Mouse (Mus musculus): ENCODE results near the gene Pabpc4. TPM values are rescaled to one million over a fixed set of nuclear protein-coding genes. Genes with fewer than 3 reads are reported as not detected.

The Pabpc4 gene
- total and polyA plus RNA-seq, 3 experiments, result 206 to 444 (median 318) TPM

- peaks cover 18% of the 10 kb centered on the region for H3K9me3 ChIP-seq (replicated peaks; ENCODE audit: low read length)
- peaks cover 8 to 53% of the 10 kb centered on the region in 2 experiments for H3K4me1 ChIP-seq (ENCODE audit: control insufficient read depth in 1 of 2, insufficient read depth in 2 of 2)
- H3K79me2 ChIP-seq (replicated peaks; ENCODE audit: control insufficient read depth, extremely low read depth, insufficient read depth, poor library complexity, severe bottlenecking), result no peaks in the 10 kb centered on the region
- no peaks in the 10 kb centered on the region for H3K27me3 ChIP-seq (replicated peaks)
- no peak for TF ChIP-seq MEF2A (IDR thresholded peaks at IDR 0.05; ENCODE audit: borderline replicate concordance, low read depth, low read length)
- in situ Hi-C loops (cut with MboI; ENCODE audit: low pct_ligation_motif_present, low pct_unique_long_range_greater_than_20kb, low sequenced_read_pairs) (no loop called here), dilution Hi-C loops (cut with MboI; ENCODE audit: extremely low pct_ligation_motif_present, extremely low pct_unique_long_range_greater_than_20kb, low sequenced_read_pairs) (no loop called here)
- H3K27ac ChIP-seq (ENCODE audit: insufficient read depth, low read depth), result no peak overlapping the region
- no peak overlapping the region for H3K4me2 ChIP-seq (ENCODE audit: insufficient read depth, low read depth, poor library complexity, severe bottlenecking)
- H3K36me3 ChIP-seq (replicated peaks in 1 of 2; ENCODE audit: control insufficient read depth in 1 of 2, insufficient read depth in 1 of 2, low read length in 1 of 2), result peaks cover 4 to 42% of the 10 kb centered on the region in 2 experiments
- H3K4me3 ChIP-seq (replicated peaks in 1 of 3; ENCODE audit: low read depth in 2 of 3, low read length in 2 of 3, poor library complexity in 1 of 3), result no peak overlapping the region
- H3K9ac ChIP-seq (ENCODE audit: insufficient read depth, low read depth), result no peak overlapping the region
- DNase-seq (ENCODE audit: extremely low read depth), result no peak
Measured at GRCm38 (mm10) chr4:123306999-123307398, 44.8 kb downstream of the Pabpc4 start.

- Histone ChIP-seq H3K9me3 (replicated peaks; ENCODE audit: low read length) (peaks cover 12% of the 10 kb centered on the region), H3K4me3 (replicated peaks in 1 of 3; ENCODE audit: low read depth in 2 of 3, low read length in 2 of 3, poor library complexity in 1 of 3) (no peak overlapping the region), H3K79me2 (replicated peaks; ENCODE audit: control insufficient read depth, extremely low read depth, insufficient read depth, poor library complexity, severe bottlenecking) (no peaks in the 10 kb centered on the region), H3K36me3 (replicated peaks in 1 of 2; ENCODE audit: control insufficient read depth in 1 of 2, insufficient read depth in 1 of 2, low read length in 1 of 2) (peaks cover 0 to 29% of the 10 kb centered on the region in 2 experiments), H3K4me1 (ENCODE audit: control insufficient read depth in 1 of 2, insufficient read depth in 2 of 2) (peaks cover 18 to 66% of the 10 kb centered on the region in 2 experiments), H3K27ac (ENCODE audit: insufficient read depth, low read depth) (no peak overlapping the region), H3K4me2 (ENCODE audit: insufficient read depth, low read depth, poor library complexity, severe bottlenecking) (no peak overlapping the region), H3K27me3 (replicated peaks) (no peaks in the 10 kb centered on the region), H3K9ac (ENCODE audit: insufficient read depth, low read depth) (no peak overlapping the region)
- dilution Hi-C loops (cut with MboI; ENCODE audit: extremely low pct_ligation_motif_present, extremely low pct_unique_long_range_greater_than_20kb, low sequenced_read_pairs), result no loop called here
- no peak for TF ChIP-seq UBTF (IDR thresholded peaks at IDR 0.05; ENCODE audit: low read depth, low read length)
- TF ChIP-seq POLR2A (IDR thresholded peaks at IDR 0.05; ENCODE audit: low read depth, low read length), result no peak
- no peak for TF ChIP-seq NRF1 (IDR thresholded peaks at IDR 0.05; ENCODE audit: low read depth, low read length)
- TF ChIP-seq E2F4 (IDR thresholded peaks at IDR 0.05; ENCODE audit: insufficient replicate concordance, low read depth, low read length), result no peak
- no peak for TF ChIP-seq MAX (IDR thresholded peaks at IDR 0.05; ENCODE audit: low read length)
- in situ Hi-C loops (cut with MboI; ENCODE audit: low pct_ligation_motif_present, low pct_unique_long_range_greater_than_20kb, low sequenced_read_pairs), result no loop called here
- no peak for DNase-seq (ENCODE audit: extremely low read depth)
Measured at GRCm38 (mm10) chr4:123308292-123308691, 46.1 kb downstream of the Pabpc4 start.

GRCm38 (mm10) chr4:123311845-123312244, 49.7 kb downstream of the Pabpc4 start:
- Histone ChIP-seq H3K79me2 (replicated peaks; ENCODE audit: control insufficient read depth, extremely low read depth, insufficient read depth, poor library complexity, severe bottlenecking) (no peaks in the 10 kb centered on the region), H3K9me3 (replicated peaks; ENCODE audit: low read length) (peaks cover 4% of the 10 kb centered on the region), H3K27ac (ENCODE audit: insufficient read depth, low read depth) (peak overlapping the region; percentile 16; the same call in 1 of the 2 replicates), H3K27me3 (replicated peaks) (no peaks in the 10 kb centered on the region), H3K9ac (ENCODE audit: insufficient read depth, low read depth) (no peak overlapping the region), H3K36me3 (replicated peaks in 1 of 2; ENCODE audit: control insufficient read depth in 1 of 2, insufficient read depth in 1 of 2, low read length in 1 of 2) (peaks cover 0 to 12% of the 10 kb centered on the region in 2 experiments), H3K4me2 (ENCODE audit: insufficient read depth, low read depth, poor library complexity, severe bottlenecking) (peak overlapping the region; percentile 30; the same call in 1 of the 2 replicates), H3K4me1 (ENCODE audit: control insufficient read depth in 1 of 2, insufficient read depth in 2 of 2) (peaks cover 33 to 83% of the 10 kb centered on the region in 2 experiments), H3K4me3 (replicated peaks in 1 of 3; ENCODE audit: low read depth in 2 of 3, low read length in 2 of 3, poor library complexity in 1 of 3) (peak overlapping the region in 1 of 3 experiments; percentile 30)
- DNase-seq (ENCODE audit: extremely low read depth), result peak; percentile 88
- in situ Hi-C loops (cut with MboI; ENCODE audit: low pct_ligation_motif_present, low pct_unique_long_range_greater_than_20kb, low sequenced_read_pairs) (no loop called here), dilution Hi-C loops (cut with MboI; ENCODE audit: extremely low pct_ligation_motif_present, extremely low pct_unique_long_range_greater_than_20kb, low sequenced_read_pairs) (no loop called here)
- TF ChIP-seq POLR2A (IDR thresholded peaks at IDR 0.05; ENCODE audit: low read depth, low read length) (no peak), RCOR1 (conservative IDR thresholded peaks at IDR 0.05; ENCODE audit: low read depth, low read length) (peak; percentile 51; the same call in 1 of the 2 replicates), ZMIZ1 (IDR thresholded peaks at IDR 0.05; ENCODE audit: low read depth, low read length) (no peak), EP300 (IDR thresholded peaks at IDR 0.05; ENCODE audit: low read length) (peak; percentile 74; the same call in 1 of the 2 replicates), JUN (IDR thresholded peaks at IDR 0.05; ENCODE audit: insufficient read depth, low read depth, low read length) (no peak), USF2 (conservative IDR thresholded peaks at IDR 0.05; ENCODE audit: low read depth, low read length) (no peak), PAX5 (IDR thresholded peaks at IDR 0.05; ENCODE audit: low read length) (no peak), SIN3A (IDR thresholded peaks at IDR 0.05; ENCODE audit: low read length) (no peak), MAZ (IDR thresholded peaks at IDR 0.05; ENCODE audit: low read depth, low read length) (peak; percentile 39; the same call in 1 of the 2 replicates), GABPA (IDR thresholded peaks at IDR 0.05; ENCODE audit: insufficient replicate concordance, low read depth, low read length) (no peak), MAX (IDR thresholded peaks at IDR 0.05; ENCODE audit: low read length) (no peak), UBTF (IDR thresholded peaks at IDR 0.05; ENCODE audit: low read depth, low read length) (0 out of 2 replicates have a peak, but pooled peaks have one; percentile 43), RAD21 (IDR thresholded peaks at IDR 0.05; ENCODE audit: low read depth, low read length) (no peak), MEF2A (IDR thresholded peaks at IDR 0.05; ENCODE audit: borderline replicate concordance, low read depth, low read length) (peak; percentile 78), ZC3H11A (IDR thresholded peaks at IDR 0.05; ENCODE audit: low read depth, low read length) (no peak), ZNF384 (IDR thresholded peaks at IDR 0.05; ENCODE audit: low read depth, low read length) (no peak; the same call in 1 of the 2 replicates), ETS1 (conservative IDR thresholded peaks at IDR 0.05; ENCODE audit: low read depth, low read length) (peak; percentile 75), KAT2A (IDR thresholded peaks at IDR 0.05; ENCODE audit: insufficient replicate concordance, low read length) (0 out of 2 replicates have a peak, but pooled peaks have one; percentile 36), USF1 (IDR thresholded peaks at IDR 0.05; ENCODE audit: low read depth, low read length) (no peak), CHD1 (IDR thresholded peaks at IDR 0.05; ENCODE audit: low read depth, low read length) (no peak), HCFC1 (IDR thresholded peaks at IDR 0.05; ENCODE audit: low read depth, low read length) (no peak), TCF12 (IDR thresholded peaks at IDR 0.05; ENCODE audit: low read depth, low read length) (peak; percentile 82), MXI1 (IDR thresholded peaks at IDR 0.05; ENCODE audit: low read depth, low read length) (no peak)
